Mouse (Mus musculus) kidney, adult 2 months (tissue): Measurements from ENCODE around the gene Mctp1.

Source experiments
- CTCF ChIP-seq: fragments of 200-500 bp; conservative IDR thresholded peaks from 2 replicates; pipeline ENCODE4 v1.5.1; 2011; ENCODE audit warnings: low read depth, mild to moderate bottlenecking, control low read depth, low read length, moderate library complexity, mixed read lengths; ENCODE audit not compliant: insufficient read depth, insufficient read length
- POLR2A ChIP-seq: fragments of 200-500 bp; IDR thresholded peaks from one replicate; pipeline ENCODE4 v1.6.1; 2011; ENCODE audit warnings: low read depth, low read length, control low read depth

GRCm38 (mm10) chr13:76592908-76593307 lies 208.6 kb downstream of the Mctp1 start:
- no peak for TF ChIP-seq CTCF
- TF ChIP-seq POLR2A, result no peak
